Mouse (Mus musculus) forebrain, embryonic 14.5 days (tissue): ENCODE data around the gene Abcb11. TPM values are rescaled to one million over a fixed set of nuclear protein-coding genes. Genes with fewer than 3 reads are reported as not detected.
A peak's percentile ranks its signal among the peaks of the same experiment; 100 is the strongest.
"Not testable (repeated sequence)": the region's sequence is repeated elsewhere in the genome, so short reads cannot be mapped to it uniquely, and the experiment has no call there.

ENCODE experiments used
- ATAC-seq: fragments of 200-750 bp; cut with Nextera tagmentation; 2 replicates; pipeline ENCODE4 v1.8.0; 2017; ENCODE audit warnings: mild to moderate bottlenecking, moderate library complexity
- DNase-seq: peaks from one replicate; pipeline ENCODE4 v3.0.0-alpha.2; 2015; ENCODE audit warnings: low spot score
- H3K27ac ChIP-seq: fragments of 300-500 bp; sonication (generic); 2 replicates; pipeline ENCODE4 v1.5.1; 2014; ENCODE audit warnings: low read depth, mild to moderate bottlenecking, control low read depth, low read length, moderate library complexity
- H3K27me3 ChIP-seq: fragments of 300-500 bp; sonication (generic); replicated peaks from 2 replicates; pipeline ENCODE4 v1.6.1; 2014; ENCODE audit warnings: low read length, control low read depth, mixed read lengths; ENCODE audit not compliant: control insufficient read depth, insufficient read depth
- H3K36me3 ChIP-seq: fragments of 300-500 bp; sonication (generic); 2 replicates; pipeline ENCODE4 v1.6.1; 2014; ENCODE audit warnings: low read length, control low read depth; ENCODE audit not compliant: control insufficient read depth, insufficient read depth
- H3K4me1 ChIP-seq: fragments of 300-500 bp; sonication (generic); 2 replicates; pipeline ENCODE4 v1.6.1; 2014; ENCODE audit warnings: antibody characterized with exemption, low read length, control low read depth; ENCODE audit not compliant: control insufficient read depth, insufficient read depth
- H3K4me2 ChIP-seq: fragments of 300-500 bp; sonication (generic); 2 replicates; pipeline ENCODE4 v1.6.1; 2014; ENCODE audit warnings: mild to moderate bottlenecking, control low read depth, low read length
- H3K4me3 ChIP-seq: fragments of 300-500 bp; sonication (generic); 2 replicates; pipeline ENCODE4 v1.5.1; 2014; ENCODE audit warnings: low read depth, low read length, control low read depth
- H3K9ac ChIP-seq: fragments of 300-500 bp; sonication (generic); 2 replicates; pipeline ENCODE4 v1.6.1; 2014; ENCODE audit warnings: mild to moderate bottlenecking, low read length, control low read depth, moderate library complexity
- H3K9me3 ChIP-seq: fragments of 300-500 bp; sonication (generic); replicated peaks from 2 replicates; pipeline ENCODE4 v1.6.1; 2016; ENCODE audit warnings: low read length, control low read depth, mixed read lengths; ENCODE audit not compliant: control insufficient read depth
- WGBS: fragments of 180-500 bp; shearing (Covaris S2); extraction: QIAGEN DNeasy Blood & Tissue Kit; methylation state at CpG from one replicate; pipeline ENCODE4 v1.1.7; 2014; 5-methylcytosine and 5-hydroxymethylcytosine counted together
- polyA plus RNA-seq: library from polyadenylated mRNA; unstranded; fragments of >200 nt; fragmentation: Nextera tagmentation; extraction: Ambion mirVana; gene quantifications from 2 replicates; pipeline ENCODE4 v1.2.1, GENCODE M21; 2014

Gene Abcb11
- polyA plus RNA-seq, 1 experiment from 2014 or later, result 0.04 TPM

GRCm38 (mm10) chr2:69355402-69355801 lies 13.0 kb upstream of the Abcb11 start:
- not testable (repeated sequence) for H3K27ac ChIP-seq, H3K36me3 ChIP-seq, H3K4me2 ChIP-seq, DNase-seq, H3K4me3 ChIP-seq, H3K9me3 ChIP-seq, H3K9ac ChIP-seq, H3K4me1 ChIP-seq, H3K27me3 ChIP-seq
- peak; percentile 100 for ATAC-seq

GRCm38 (mm10) chr2:69341506-69341905 lies 910 bp downstream of the Abcb11 start:
- Histone ChIP-seq H3K4me1 (no peaks in the 10 kb centered on the region), H3K4me2 (no peak overlapping the region), H3K27me3 (no peaks in the 10 kb centered on the region), H3K27ac (no peak overlapping the region), H3K9me3 (no peaks in the 10 kb centered on the region), H3K9ac (no peak overlapping the region), H3K36me3 (no peaks in the 10 kb centered on the region), H3K4me3 (no peak overlapping the region)
- DNase-seq (no peak), ATAC-seq (no peak)
- WGBS, result 92% methylated on average over 6 of the region's 6 CpGs

GRCm38 (mm10) chr2:69331523-69331922 lies 10.9 kb downstream of the Abcb11 start:
- H3K36me3 ChIP-seq, H3K4me1 ChIP-seq, H3K27me3 ChIP-seq, H3K9ac ChIP-seq, H3K27ac ChIP-seq, H3K9me3 ChIP-seq, DNase-seq, H3K4me3 ChIP-seq, H3K4me2 ChIP-seq, ATAC-seq: not testable (repeated sequence)
- WGBS, result 94% methylated on average over 5 of the region's 6 CpGs

- H3K4me1 ChIP-seq, result no peaks in the 10 kb centered on the region
- no peak overlapping the region for H3K9ac ChIP-seq
- H3K36me3 ChIP-seq, result no peaks in the 10 kb centered on the region
- ATAC-seq (peak; percentile 58; the same call in 1 of the 2 replicates), DNase-seq (peak; percentile 64)
- WGBS, result 71% methylated on average over 5 of the region's 5 CpGs
- no peaks in the 10 kb centered on the region for H3K9me3 ChIP-seq
- no peak overlapping the region for H3K4me2 ChIP-seq
- H3K27ac ChIP-seq, result no peak overlapping the region
- H3K27me3 ChIP-seq, result 0 out of 2 replicates have a peak, but pooled peaks cover 2% of the 10 kb centered on the region
- H3K4me3 ChIP-seq, result no peak overlapping the region
These were observed 13.8 kb downstream of the Abcb11 start for GRCm38 (mm10) chr2:69328509-69329163.

- H3K9me3 ChIP-seq, result no peaks in the 10 kb centered on the region
- ATAC-seq, result no peak
- WGBS, result 88% methylated on average over 5 of the region's 5 CpGs
- H3K9ac ChIP-seq, result no peak overlapping the region
- no peak overlapping the region for H3K4me2 ChIP-seq
- DNase-seq, result no peak
- H3K27ac ChIP-seq, result no peak overlapping the region
- H3K4me3 ChIP-seq, result no peak overlapping the region
- H3K4me1 ChIP-seq, result no peaks in the 10 kb centered on the region
- 0 out of 2 replicates have a peak, but pooled peaks cover 2% of the 10 kb centered on the region for H3K27me3 ChIP-seq
- H3K36me3 ChIP-seq, result no peaks in the 10 kb centered on the region
These were observed 17.3 kb downstream of the Abcb11 start for GRCm38 (mm10) chr2:69324881-69325660.

GRCm38 (mm10) chr2:69323018-69323417 lies 19.4 kb downstream of the Abcb11 start:
- H3K36me3 ChIP-seq, result no peaks in the 10 kb centered on the region
- H3K4me3 ChIP-seq, result no peak overlapping the region
- H3K9ac ChIP-seq, result no peak overlapping the region
- no peaks in the 10 kb centered on the region for H3K9me3 ChIP-seq
- WGBS, result 86% methylated on average over 4 of the region's 4 CpGs
- H3K4me1 ChIP-seq, result no peaks in the 10 kb centered on the region
- H3K27me3 ChIP-seq, result 0 out of 2 replicates have a peak, but pooled peaks cover 2% of the 10 kb centered on the region
- H3K4me2 ChIP-seq, result no peak overlapping the region
- no peak overlapping the region for H3K27ac ChIP-seq
- DNase-seq (no peak), ATAC-seq (no peak)

GRCm38 (mm10) chr2:69321457-69321856 lies 21.0 kb downstream of the Abcb11 start:
- no peak overlapping the region for H3K4me2 ChIP-seq
- H3K9me3 ChIP-seq, result no peaks in the 10 kb centered on the region
- no peak overlapping the region for H3K4me3 ChIP-seq
- no peaks in the 10 kb centered on the region for H3K36me3 ChIP-seq
- WGBS, result 83% methylated on average over 5 of the region's 5 CpGs
- H3K27me3 ChIP-seq, result no peaks in the 10 kb centered on the region
- H3K9ac ChIP-seq, result no peak overlapping the region
- no peak for DNase-seq
- no peak overlapping the region for H3K27ac ChIP-seq
- ATAC-seq, result no peak
- H3K4me1 ChIP-seq, result no peaks in the 10 kb centered on the region

- H3K27me3 ChIP-seq, result no peaks in the 10 kb centered on the region
- no peak for ATAC-seq
- H3K9me3 ChIP-seq, result no peaks in the 10 kb centered on the region
- H3K4me3 ChIP-seq, result no peak overlapping the region
- H3K4me1 ChIP-seq, result no peaks in the 10 kb centered on the region
- no peak for DNase-seq
- no peaks in the 10 kb centered on the region for H3K36me3 ChIP-seq
- WGBS, result 95% methylated on average over 4 of the region's 4 CpGs
- H3K9ac ChIP-seq, result no peak overlapping the region
- no peak overlapping the region for H3K4me2 ChIP-seq
- H3K27ac ChIP-seq, result no peak overlapping the region
These were observed 31.1 kb downstream of the Abcb11 start for GRCm38 (mm10) chr2:69311337-69311736.

GRCm38 (mm10) chr2:69308136-69308535 lies 34.3 kb downstream of the Abcb11 start:
- Histone ChIP-seq H3K9me3 (no peaks in the 10 kb centered on the region), H3K27me3 (no peaks in the 10 kb centered on the region), H3K4me3 (no peak overlapping the region), H3K36me3 (no peaks in the 10 kb centered on the region), H3K4me2 (no peak overlapping the region), H3K9ac (no peak overlapping the region), H3K27ac (no peak overlapping the region), H3K4me1 (no peaks in the 10 kb centered on the region)
- WGBS, result 81% methylated on average over 6 of the region's 6 CpGs
- DNase-seq (no peak), ATAC-seq (no peak)
